Mouse (Mus musculus) neural tube, embryonic 15.5 days (tissue): ENCODE measurements around the gene Tnks1bp1. TPM values are rescaled to one million over a fixed set of nuclear protein-coding genes. Genes with fewer than 3 reads are reported as not detected.

Source experiments
- ATAC-seq: fragments of 200-750 bp; cut with Nextera tagmentation; 2 replicates; pipeline ENCODE4 v1.8.0; 2017; ENCODE audit warnings: mild to moderate bottlenecking, moderate TSS enrichment, moderate library complexity; ENCODE audit not compliant: low FRiP score
- H3K27ac ChIP-seq: fragments of 300-500 bp; sonication (generic); replicated peaks from 2 replicates; pipeline ENCODE4 v1.5.1; 2015; ENCODE audit warnings: mild to moderate bottlenecking, inconsistent platforms
- H3K27me3 ChIP-seq: fragments of 300-500 bp; sonication (generic); replicated peaks from 2 replicates; pipeline ENCODE4 v1.6.1; 2015; ENCODE audit warnings: inconsistent platforms
- H3K36me3 ChIP-seq: fragments of 300-500 bp; sonication (generic); 2 replicates; pipeline ENCODE4 v1.6.1; 2015; ENCODE audit warnings: inconsistent platforms
- H3K4me1 ChIP-seq: fragments of 300-500 bp; sonication (generic); 2 replicates; pipeline ENCODE4 v1.6.1; 2015; ENCODE audit warnings: inconsistent platforms
- H3K4me2 ChIP-seq: fragments of 300-500 bp; sonication (generic); 2 replicates; pipeline ENCODE4 v1.6.1; 2015; ENCODE audit warnings: inconsistent platforms, mild to moderate bottlenecking, moderate library complexity
- H3K4me3 ChIP-seq: fragments of 300-500 bp; sonication (generic); replicated peaks from 2 replicates; pipeline ENCODE4 v1.5.1; 2015; ENCODE audit warnings: mild to moderate bottlenecking, inconsistent platforms
- H3K9ac ChIP-seq: fragments of 300-500 bp; sonication (generic); replicated peaks from 2 replicates; pipeline ENCODE4 v1.6.1; 2015; ENCODE audit warnings: mild to moderate bottlenecking, inconsistent platforms
- H3K9me3 ChIP-seq: fragments of 300-500 bp; sonication (generic); replicated peaks from 2 replicates; pipeline ENCODE4 v1.6.1; 2016; ENCODE audit warnings: inconsistent platforms
- WGBS: fragments of 180-500 bp; shearing (Covaris S2); methylation state at CpG from one replicate; pipeline ENCODE4 v1.1.7; 2015; ENCODE audit warnings: mixed read lengths; 5-methylcytosine and 5-hydroxymethylcytosine counted together
- polyA plus RNA-seq: library from polyadenylated mRNA; unstranded; fragments of >200 nt; fragmentation: Nextera tagmentation; extraction: Ambion mirVana; gene quantifications from 2 replicates; pipeline ENCODE4 v1.2.1, GENCODE M21; 2015

The Tnks1bp1 gene
- polyA plus RNA-seq: 19.7 and 24.3 TPM in 2 replicates

DNA sequence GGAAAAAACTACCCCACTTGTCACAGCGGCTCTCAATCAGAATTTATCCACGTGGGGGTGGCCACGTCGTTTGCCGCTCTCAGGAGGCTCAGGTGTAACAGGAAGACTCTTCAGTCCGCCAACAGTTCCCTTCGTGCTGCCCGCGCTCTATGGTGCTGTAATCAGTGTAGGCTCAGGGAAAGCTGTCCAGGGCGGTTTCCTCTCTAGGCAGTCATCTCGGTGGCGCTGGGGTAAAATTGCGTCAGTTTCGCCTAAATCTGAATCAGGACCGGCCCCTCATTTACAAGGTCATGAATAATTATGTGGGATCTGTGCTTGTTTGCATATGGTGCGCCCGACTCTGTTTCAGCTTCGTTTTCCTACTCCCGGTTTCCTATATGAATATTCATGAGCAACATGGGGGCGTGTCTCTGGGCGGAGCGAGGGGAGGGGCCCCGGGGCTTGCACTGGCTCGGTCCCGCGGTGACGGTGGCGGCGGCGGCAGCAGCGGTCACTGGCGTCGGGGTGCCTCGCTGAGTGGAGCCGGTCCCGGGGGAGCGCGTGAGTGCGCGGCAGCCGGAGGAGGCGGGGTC is at the start of gene Tnks1bp1:
Gene Tnks1bp1 (plus strand): TSS at position 427 of the 572 bp plus-strand sequence.
- Histone ChIP-seq H3K4me3 (peak within 1 kb of the TSS; percentile 83), H3K9ac (peak within 1 kb of the TSS; percentile 61), H3K9me3 (no peaks in the 10 kb centered on the region), H3K27me3 (no peaks in the 10 kb centered on the region), H3K4me1 (peaks cover 50% of the 10 kb centered on the region), H3K36me3 (peaks cover 52% of the 10 kb centered on the region), H3K27ac (peak within 1 kb of the TSS; percentile 86), H3K4me2 (peak within 1 kb of the TSS; percentile 69)
- under 1% methylated on average over 42 of the region's 42 CpGs for WGBS
- ATAC-seq: peak; percentile 90

DNA sequence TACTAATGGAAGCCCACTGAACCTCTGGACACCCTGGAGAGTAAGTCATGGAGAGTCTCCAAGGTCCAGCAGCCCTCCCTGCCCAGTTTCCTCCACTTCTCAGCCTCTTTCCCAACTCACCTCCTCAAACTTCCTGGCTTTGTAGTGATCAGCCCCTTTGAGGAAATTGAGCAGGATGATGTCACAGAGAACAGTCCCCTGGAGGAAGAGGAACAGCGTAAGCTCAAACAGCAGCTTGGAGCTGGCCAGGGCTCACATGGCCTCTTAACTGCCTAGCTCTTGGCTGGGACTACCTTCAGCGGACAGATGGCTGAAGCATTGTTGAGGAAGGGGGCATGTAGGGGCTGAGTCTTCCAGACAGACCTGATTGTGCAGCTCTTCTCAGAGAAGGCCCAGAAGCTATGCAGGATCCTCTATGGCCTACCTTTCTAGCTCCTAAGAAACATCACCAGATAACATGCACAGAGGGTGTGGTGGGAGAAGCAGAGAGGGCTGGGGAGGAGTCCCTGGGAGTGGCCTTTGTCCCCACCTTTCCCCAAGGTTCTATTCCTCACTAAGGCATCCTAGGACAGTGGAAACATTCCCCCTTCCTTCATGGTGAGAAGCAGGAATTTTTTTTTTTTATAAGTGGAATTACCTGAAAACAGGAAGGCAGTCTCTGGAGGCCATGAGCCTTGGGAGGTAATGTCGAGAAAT is 48.2 kb upstream of the Tnks1bp1 start:
- no peak overlapping the region for H3K9ac ChIP-seq
- WGBS: 86% methylated on average over 3 of the region's 3 CpGs
- H3K36me3 ChIP-seq: no peaks in the 10 kb centered on the region
- H3K4me3 ChIP-seq: no peak overlapping the region
- H3K27ac ChIP-seq: no peak overlapping the region
- no peaks in the 10 kb centered on the region for H3K27me3 ChIP-seq
- ATAC-seq: no peak
- no peaks in the 10 kb centered on the region for H3K9me3 ChIP-seq
- no peaks in the 10 kb centered on the region for H3K4me1 ChIP-seq
- H3K4me2 ChIP-seq: no peak overlapping the region

DNA sequence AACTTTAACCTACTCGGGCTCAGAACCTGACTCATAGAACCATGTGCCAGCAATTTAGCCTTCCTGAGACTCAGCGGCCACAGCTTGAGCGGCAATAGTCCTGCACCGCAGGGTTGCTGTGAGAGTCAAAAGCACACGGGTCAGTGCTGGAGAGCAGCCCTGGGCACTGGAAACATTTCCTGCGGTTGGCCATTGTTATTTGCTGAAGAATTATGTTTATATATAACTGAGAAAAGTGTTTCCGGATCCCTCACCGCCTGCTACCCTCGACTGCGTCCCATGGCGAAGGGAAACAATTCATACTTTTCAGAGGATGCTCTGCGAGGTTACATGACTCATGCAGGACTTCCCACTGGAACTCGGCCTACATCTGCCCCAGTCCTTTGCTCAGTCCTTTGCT is 46.3 kb upstream of the Tnks1bp1 start:
- H3K4me2 ChIP-seq: no peak overlapping the region
- no peak overlapping the region for H3K4me3 ChIP-seq
- no peak overlapping the region for H3K9ac ChIP-seq
- ATAC-seq: no peak
- 66% methylated on average over 13 of the region's 13 CpGs for WGBS
- no peak overlapping the region for H3K27ac ChIP-seq
- H3K9me3 ChIP-seq: no peaks in the 10 kb centered on the region
- H3K4me1 ChIP-seq: no peaks in the 10 kb centered on the region
- H3K27me3 ChIP-seq: no peaks in the 10 kb centered on the region
- H3K36me3 ChIP-seq: no peaks in the 10 kb centered on the region

DNA sequence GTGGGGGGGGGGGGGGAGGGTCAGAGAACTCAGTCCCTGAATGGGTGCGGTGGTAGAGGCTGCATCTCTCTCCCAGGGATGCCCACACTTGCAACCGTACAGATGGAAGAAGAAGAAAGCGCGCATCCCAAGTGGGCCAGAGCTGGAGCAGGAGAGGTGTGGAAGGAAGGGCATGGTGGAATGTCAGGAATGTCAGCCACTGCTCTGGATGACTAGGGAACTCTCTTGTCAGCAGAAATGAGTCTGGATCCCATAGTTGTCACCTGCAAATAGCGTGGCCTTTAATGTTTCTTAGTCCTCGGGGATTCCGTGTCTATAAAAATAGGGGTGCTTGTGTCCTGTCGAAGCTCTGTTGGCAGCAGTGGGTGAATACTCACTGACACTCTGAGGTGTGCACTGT is 45.2 kb upstream of the Tnks1bp1 start:
- H3K27me3 ChIP-seq: no peaks in the 10 kb centered on the region
- no peaks in the 10 kb centered on the region for H3K36me3 ChIP-seq
- H3K4me1 ChIP-seq: no peaks in the 10 kb centered on the region
- no peak overlapping the region for H3K27ac ChIP-seq
- no peak overlapping the region for H3K9ac ChIP-seq
- no peak overlapping the region for H3K4me3 ChIP-seq
- 88% methylated on average over 8 of the region's 8 CpGs for WGBS
- no peaks in the 10 kb centered on the region for H3K9me3 ChIP-seq
- ATAC-seq: no peak
- no peak overlapping the region for H3K4me2 ChIP-seq

DNA sequence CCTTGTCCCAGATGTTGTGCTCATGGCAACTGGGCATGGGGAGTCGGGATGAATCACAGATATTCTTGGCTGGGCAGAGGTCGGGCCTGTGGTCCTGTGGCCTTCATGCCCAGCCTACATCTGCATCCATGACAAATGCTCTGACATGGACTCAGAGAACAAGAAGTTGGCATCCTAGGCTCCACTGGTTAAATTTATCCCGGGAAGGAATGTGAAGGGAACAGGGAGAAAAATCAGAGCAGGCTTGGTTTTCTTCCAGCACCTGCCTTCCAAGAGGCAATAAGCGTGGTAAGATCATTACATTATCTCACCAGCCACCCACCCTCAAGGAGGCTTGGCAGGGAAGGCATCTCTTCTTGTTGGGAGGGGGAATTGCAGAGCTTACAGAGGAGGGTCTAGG is 43.5 kb upstream of the Tnks1bp1 start:
- 89% methylated on average over 4 of the region's 4 CpGs for WGBS
- H3K27me3 ChIP-seq: no peaks in the 10 kb centered on the region
- no peak overlapping the region for H3K9ac ChIP-seq
- ATAC-seq: no peak
- no peak overlapping the region for H3K4me3 ChIP-seq
- H3K9me3 ChIP-seq: no peaks in the 10 kb centered on the region
- H3K27ac ChIP-seq: no peak overlapping the region
- H3K4me1 ChIP-seq: no peaks in the 10 kb centered on the region
- no peak overlapping the region for H3K4me2 ChIP-seq
- no peaks in the 10 kb centered on the region for H3K36me3 ChIP-seq

DNA sequence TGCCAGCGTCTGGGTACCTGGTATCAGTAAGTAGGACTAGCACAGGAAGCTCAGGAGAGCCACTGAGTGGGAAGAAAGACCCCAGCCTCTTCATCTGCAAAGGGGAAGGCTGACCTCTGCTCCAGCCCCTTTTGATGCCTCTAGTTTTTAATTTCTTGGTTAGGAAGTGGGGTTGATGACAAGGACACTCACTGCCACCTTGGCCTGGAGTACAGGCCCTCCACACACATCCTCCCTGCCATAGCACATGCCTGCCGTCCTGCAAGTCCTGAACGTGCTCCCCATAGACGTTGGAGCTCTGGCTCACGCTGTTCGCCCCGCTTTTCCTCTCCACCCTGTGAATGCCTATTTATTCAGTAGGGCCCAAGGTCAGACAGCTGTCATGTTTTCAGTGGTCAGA is 41.2 kb upstream of the Tnks1bp1 start:
- no peak for ATAC-seq
- WGBS: 88% methylated on average over 7 of the region's 7 CpGs
- no peak overlapping the region for H3K9ac ChIP-seq
- H3K9me3 ChIP-seq: no peaks in the 10 kb centered on the region
- no peak overlapping the region for H3K4me3 ChIP-seq
- no peak overlapping the region for H3K4me2 ChIP-seq
- no peaks in the 10 kb centered on the region for H3K27me3 ChIP-seq
- H3K27ac ChIP-seq: no peak overlapping the region
- no peaks in the 10 kb centered on the region; the same call in 1 of the 2 replicates for H3K4me1 ChIP-seq
- no peaks in the 10 kb centered on the region for H3K36me3 ChIP-seq

DNA sequence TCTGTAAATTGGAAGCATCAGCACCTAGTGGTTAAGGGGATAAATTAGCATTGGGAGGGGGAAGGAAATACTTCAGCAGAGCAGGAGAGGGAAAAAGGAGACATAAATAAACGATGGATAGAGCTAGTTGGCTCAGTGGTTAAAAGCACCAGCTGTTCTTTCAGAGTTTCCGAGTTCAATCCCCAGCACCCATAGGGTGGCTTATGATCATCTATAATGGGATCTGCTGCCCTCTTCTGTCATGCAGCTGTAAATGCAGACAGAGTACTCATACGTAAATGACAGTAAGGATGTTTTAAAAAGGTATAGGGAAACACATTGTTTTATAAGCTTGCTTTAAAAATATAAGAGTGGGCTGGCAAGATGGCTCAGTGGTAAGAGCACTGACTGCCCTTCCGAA is 40.1 kb upstream of the Tnks1bp1 start:
- Histone ChIP-seq H3K4me1 (no peaks in the 10 kb centered on the region; the same call in 1 of the 2 replicates), H3K4me2 (no peak overlapping the region), H3K27me3 (no peaks in the 10 kb centered on the region), H3K9me3 (no peaks in the 10 kb centered on the region), H3K27ac (no peak overlapping the region), H3K9ac (no peak overlapping the region), H3K36me3 (no peaks in the 10 kb centered on the region), H3K4me3 (no peak overlapping the region)
- no peak for ATAC-seq
- WGBS: 22% methylated on average over 4 of the region's 4 CpGs

DNA sequence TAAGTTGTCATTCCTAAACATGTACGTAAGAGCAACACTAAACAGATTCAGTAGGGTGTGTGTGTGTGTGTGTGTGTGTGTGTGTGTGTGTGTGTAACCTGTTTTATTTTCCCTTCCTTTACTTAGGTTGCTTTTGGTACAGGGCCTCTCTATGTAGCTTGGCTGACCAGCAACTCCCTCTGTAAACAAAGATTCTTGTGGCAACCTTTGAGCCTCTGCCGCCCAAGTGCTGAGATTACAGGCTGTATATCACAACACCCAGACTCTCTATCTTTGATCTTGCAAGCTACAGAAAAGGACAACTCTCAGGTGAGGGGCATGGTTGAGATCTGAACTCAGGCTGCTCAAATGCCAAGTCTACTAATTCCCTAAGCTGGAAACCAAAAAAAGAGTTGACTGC is 38.6 kb upstream of the Tnks1bp1 start:
- Histone ChIP-seq H3K36me3 (no peaks in the 10 kb centered on the region), H3K9me3 (no peaks in the 10 kb centered on the region)
- WGBS: 68% methylated on average over 2 of the region's 2 CpGs

DNA sequence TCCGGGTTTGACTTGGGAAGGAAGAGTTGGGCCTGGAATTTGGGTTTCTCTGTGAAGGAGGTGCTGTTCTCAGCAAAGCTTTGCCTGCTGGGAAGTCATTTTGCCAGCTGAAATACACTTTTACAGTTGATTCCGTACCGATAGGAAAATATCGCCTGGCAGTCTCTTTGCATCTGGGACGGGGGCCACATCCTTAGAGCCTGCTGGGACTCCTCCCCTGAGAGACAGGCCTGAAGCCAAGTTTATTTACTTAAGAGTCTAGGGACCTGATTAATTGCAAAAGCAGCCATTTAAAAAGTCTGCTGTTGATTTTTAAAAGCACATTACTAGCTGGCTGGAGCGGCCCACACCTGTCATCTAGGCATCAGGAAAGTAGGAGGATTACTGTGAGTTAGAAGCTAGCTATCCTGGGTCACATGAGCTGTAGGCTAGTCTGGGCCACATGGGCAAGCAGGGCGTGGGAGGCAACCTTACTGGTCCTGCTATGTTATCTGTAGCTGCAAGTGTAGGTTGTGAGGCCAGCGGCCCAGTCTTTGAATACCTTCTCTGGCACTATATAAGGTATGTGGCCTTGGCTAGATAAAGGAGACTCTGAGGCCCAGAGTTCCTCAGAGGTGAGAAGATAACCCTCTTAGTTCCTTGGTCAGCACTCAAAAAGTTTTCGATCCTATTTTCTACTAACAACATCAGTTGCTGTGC is 35.8 kb upstream of the Tnks1bp1 start:
- H3K36me3 ChIP-seq: no peaks in the 10 kb centered on the region
- H3K9ac ChIP-seq: no peak overlapping the region
- WGBS: 67% methylated on average over 9 of the region's 9 CpGs
- no peak for ATAC-seq
- no peaks in the 10 kb centered on the region for H3K27me3 ChIP-seq
- H3K4me1 ChIP-seq: no peaks in the 10 kb centered on the region; the same call in 1 of the 2 replicates
- no peaks in the 10 kb centered on the region for H3K9me3 ChIP-seq
- H3K4me3 ChIP-seq: no peak overlapping the region
- no peak overlapping the region for H3K4me2 ChIP-seq
- no peak overlapping the region for H3K27ac ChIP-seq

More for the DNA sequence above, 38.6 kb upstream of the Tnks1bp1 start:
- H3K9ac ChIP-seq: no peak overlapping the region
- no peak for ATAC-seq
- no peak overlapping the region for H3K4me3 ChIP-seq
- H3K27me3 ChIP-seq: no peaks in the 10 kb centered on the region
- H3K27ac ChIP-seq: no peak overlapping the region
- no peaks in the 10 kb centered on the region; the same call in 1 of the 2 replicates for H3K4me1 ChIP-seq
- H3K4me2 ChIP-seq: no peak overlapping the region

DNA sequence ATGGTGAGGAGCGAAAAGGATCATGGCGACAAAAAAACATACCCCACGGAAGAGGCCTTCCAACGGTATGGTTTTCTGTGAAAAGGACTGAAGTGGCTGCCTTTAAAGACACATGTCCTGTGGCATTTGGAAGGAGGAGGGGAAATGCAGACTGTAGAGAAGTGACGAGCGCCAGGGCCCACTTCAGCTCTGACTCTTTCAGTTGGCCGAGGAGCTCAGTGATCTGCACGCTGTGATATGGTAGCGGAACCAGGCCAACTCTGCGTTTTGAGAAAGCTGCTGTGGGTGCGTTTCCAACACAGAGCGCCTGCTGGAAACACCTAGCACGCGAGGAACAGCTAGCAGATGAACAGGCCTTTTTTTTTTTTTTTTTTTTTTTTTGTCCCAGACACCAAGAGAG is 35.1 kb upstream of the Tnks1bp1 start:
- H3K9ac ChIP-seq: no peak overlapping the region
- ATAC-seq: no peak
- H3K4me1 ChIP-seq: no peaks in the 10 kb centered on the region; the same call in 1 of the 2 replicates
- H3K27ac ChIP-seq: no peak overlapping the region
- H3K36me3 ChIP-seq: no peaks in the 10 kb centered on the region
- WGBS: 91% methylated on average over 14 of the region's 14 CpGs
- H3K4me3 ChIP-seq: no peak overlapping the region
- H3K4me2 ChIP-seq: no peak overlapping the region
- no peaks in the 10 kb centered on the region for H3K27me3 ChIP-seq
- no peaks in the 10 kb centered on the region for H3K9me3 ChIP-seq

DNA sequence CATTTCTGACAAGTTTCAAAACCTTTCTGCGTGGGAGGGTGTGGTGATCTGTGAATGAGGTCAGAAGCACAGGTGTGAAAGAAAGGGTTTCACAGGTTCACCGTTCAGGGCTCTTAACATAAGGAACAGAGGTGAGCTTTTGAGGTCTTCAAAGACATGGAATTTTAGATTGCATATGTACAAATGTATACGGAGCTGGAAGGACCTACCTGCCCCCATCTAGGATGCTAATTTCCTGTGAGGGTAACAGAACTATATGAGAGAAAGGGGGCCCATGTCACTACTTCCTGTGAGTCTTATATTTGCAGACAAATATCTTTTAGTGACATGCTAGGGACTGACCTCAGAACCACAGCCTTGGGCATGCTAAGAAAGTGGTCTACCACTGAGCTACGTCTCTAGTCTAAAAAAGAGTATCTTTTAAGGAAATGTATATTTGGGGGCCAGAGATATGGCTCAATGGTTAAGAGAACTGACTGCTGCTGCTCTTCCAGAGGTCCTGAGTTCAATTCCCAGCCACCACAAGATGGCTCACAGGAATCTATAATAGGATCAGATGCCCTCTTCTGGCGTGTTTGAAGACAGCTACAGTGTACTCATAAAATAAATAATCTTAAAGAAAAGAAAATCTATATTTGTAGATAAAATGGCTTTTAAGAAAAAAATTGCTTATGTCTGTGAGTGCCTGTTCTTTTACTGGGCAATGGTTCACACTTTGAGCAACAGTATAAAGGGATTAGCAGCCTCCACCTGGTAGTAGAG is 33.8 kb upstream of the Tnks1bp1 start:
- H3K4me2 ChIP-seq: no peak overlapping the region
- H3K9ac ChIP-seq: no peak overlapping the region
- H3K36me3 ChIP-seq: no peaks in the 10 kb centered on the region
- 83% methylated on average over 5 of the region's 5 CpGs for WGBS
- no peaks in the 10 kb centered on the region for H3K27me3 ChIP-seq
- no peaks in the 10 kb centered on the region; the same call in 1 of the 2 replicates for H3K4me1 ChIP-seq
- H3K27ac ChIP-seq: no peak overlapping the region
- H3K4me3 ChIP-seq: no peak overlapping the region
- H3K9me3 ChIP-seq: no peaks in the 10 kb centered on the region
- no peak for ATAC-seq
